Mouse (Mus musculus): ENCODE measurements around the gene Dmrt3.

Dmrt3 gene

GRCm38 (mm10) chr19:25622291-25623251 lies 12.5 kb downstream of the Dmrt3 start:
- peak in 1 of 2 experiments; percentile 12 for DNase-seq (ENCODE audit: low spot score in 2 of 2)

GRCm38 (mm10) chr19:25628490-25628889 lies 18.4 kb downstream of the Dmrt3 start:
- DNase-seq (ENCODE audit: low spot score in 2 of 2): peak in 1 of 2 experiments; percentile 38

- DNase-seq (ENCODE audit: low spot score in 2 of 2): no peak
Measured at GRCm38 (mm10) chr19:25635119-25635518, 25.0 kb downstream of the Dmrt3 start.

GRCm38 (mm10) chr19:25635622-25636244 lies 25.6 kb downstream of the Dmrt3 start:
- DNase-seq (ENCODE audit: low spot score in 2 of 2): peak; percentile 16 to 27

- DNase-seq (ENCODE audit: low spot score in 2 of 2): no peak
Measured at GRCm38 (mm10) chr19:25638766-25639361, 28.8 kb downstream of the Dmrt3 start.

DNA sequence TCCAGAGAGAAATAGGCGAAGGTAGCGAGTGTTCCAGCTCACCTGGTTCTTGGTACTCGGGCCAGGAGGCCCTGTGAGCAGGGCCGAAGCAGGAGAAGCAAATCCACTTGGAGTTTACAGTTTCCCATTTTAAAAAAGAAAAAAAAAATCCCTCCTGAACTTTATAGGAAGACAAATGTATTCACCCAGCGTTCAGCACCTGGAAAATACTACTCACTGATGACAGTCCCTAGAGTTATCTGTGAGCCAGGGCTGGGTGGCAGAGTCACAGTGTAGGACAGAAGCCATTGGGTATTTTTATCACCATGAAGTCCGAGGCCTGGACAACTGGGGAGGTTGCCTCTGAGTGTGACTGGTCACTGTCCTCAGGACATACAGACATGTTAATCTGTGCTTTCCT lies 31.7 kb downstream of the Dmrt3 start:
- DNase-seq (ENCODE audit: low spot score in 2 of 2): no peak

DNA sequence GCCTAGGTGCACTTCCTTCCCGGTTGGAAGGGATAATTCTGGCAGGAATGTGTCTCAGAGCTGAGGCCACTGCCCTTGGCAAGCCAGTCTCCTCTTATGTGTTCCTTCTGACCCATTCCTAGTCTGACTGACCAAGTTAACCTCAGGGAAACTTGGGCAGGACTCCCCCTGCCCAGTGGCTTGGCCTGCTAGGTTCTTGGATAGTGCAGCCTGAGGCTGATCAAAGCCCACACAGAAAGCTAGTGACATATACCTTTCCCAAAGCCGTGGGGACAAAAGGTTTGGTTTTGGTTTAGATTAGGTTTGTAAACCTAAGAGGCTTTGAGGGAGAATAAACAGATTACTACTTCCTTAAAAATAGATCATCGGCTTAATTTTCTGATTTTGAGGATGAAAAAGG lies 37.0 kb downstream of the Dmrt3 start:
- no peak for DNase-seq (ENCODE audit: low spot score in 2 of 2)

DNA sequence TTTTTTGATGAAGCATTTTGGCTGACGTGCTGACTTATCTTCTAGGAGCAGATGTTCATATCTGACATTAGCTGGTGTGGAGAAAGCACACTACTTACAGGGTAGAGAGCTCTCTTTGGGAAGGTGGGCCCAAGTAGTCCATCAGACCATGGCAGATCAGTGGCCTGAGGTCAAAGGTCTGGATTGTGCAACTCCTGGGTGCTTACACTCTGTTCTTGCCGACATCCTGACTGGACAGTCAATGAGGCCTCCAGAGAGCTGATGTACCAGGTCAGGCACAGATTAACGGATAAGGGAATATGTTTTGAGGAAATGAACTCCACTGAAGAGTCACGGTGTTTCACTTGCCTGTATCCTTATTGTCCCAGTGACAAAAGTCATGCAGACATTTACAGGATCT lies 38.6 kb downstream of the Dmrt3 start:
- no peak for DNase-seq (ENCODE audit: low spot score in 2 of 2)

DNA sequence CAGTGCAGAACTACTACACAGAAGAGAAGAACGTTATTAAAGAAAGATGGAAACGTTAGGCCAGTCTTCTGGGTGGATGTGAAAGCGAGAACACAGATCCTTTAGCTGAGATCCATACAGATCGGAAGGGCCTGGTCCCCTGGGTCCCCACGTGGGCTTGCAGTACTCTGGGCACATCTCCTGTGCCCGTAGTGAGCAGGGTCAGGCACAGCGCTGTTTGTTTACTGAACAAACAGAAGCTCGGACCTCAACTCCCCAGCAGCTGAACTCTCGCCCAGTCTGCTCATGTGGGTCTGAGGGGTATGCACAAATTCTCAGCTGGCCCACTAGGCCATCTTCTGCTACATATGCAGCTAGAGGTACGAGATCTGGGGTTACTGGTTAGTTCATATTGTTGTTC lies 40.4 kb downstream of the Dmrt3 start:
- DNase-seq (ENCODE audit: low spot score in 2 of 2): no peak

DNA sequence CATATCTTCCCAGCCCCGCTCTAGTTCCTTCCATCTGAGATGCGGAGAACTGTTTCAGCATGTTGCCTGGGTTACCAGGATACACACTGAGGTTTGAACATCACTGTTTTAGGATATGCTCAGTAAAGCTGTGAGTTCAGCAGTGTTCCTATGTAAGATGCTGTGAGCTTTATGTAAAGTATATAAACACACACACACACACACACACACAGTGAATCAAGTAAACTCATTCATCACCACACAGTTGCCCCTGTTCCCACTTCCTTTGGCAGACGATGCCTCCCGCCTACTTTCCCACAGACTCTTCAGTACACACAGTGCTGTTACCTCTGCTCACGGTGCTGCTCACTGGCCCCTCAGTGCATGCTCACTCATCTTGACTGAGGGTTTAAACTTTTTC lies 42.5 kb downstream of the Dmrt3 start:
- DNase-seq (ENCODE audit: low spot score in 2 of 2): peak in 1 of 2 experiments; percentile 4

DNA sequence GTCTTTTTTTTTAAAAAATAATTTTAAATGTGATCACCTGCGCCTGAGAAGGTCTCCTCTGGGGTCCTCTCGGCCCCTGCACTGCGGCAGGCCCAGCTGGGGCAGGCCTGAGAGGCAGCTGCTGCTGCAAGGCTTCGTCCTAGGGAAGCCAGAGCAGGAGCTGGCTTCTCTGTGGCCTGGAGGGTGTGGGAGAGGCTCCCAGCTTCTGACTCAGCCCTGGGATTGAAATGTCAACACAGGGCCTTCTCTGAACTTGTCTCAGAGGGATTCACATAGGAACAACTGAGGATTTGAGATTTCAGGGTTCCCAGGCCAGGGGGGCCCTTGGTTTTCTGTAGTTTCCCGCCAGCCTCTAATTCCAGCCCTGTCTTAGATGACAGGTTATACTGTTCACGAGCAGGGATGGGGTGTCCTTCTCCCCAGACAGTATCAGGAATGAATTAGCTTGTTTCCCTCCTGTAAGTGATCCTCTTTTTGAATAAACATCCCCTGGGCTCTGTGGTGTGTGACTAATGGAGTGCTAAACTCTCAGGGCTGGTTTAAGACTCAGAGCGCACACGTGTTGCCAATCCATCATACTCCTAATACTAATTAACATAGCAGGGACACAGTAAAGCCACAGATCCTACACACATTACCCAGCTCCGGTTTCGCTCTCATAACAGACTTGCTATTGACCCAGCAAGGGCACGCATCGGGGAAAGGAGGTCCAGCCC lies 44.1 kb downstream of the Dmrt3 start:
- DNase-seq (ENCODE audit: low spot score in 2 of 2): no peak

GRCm38 (mm10) chr19:25665486-25666339 lies 55.6 kb downstream of the Dmrt3 start:
- DNase-seq (ENCODE audit: low spot score in 2 of 2): no peak

GRCm38 (mm10) chr19:25667836-25668235 lies 57.7 kb downstream of the Dmrt3 start:
- no peak for DNase-seq (ENCODE audit: low spot score in 2 of 2)

DNA sequence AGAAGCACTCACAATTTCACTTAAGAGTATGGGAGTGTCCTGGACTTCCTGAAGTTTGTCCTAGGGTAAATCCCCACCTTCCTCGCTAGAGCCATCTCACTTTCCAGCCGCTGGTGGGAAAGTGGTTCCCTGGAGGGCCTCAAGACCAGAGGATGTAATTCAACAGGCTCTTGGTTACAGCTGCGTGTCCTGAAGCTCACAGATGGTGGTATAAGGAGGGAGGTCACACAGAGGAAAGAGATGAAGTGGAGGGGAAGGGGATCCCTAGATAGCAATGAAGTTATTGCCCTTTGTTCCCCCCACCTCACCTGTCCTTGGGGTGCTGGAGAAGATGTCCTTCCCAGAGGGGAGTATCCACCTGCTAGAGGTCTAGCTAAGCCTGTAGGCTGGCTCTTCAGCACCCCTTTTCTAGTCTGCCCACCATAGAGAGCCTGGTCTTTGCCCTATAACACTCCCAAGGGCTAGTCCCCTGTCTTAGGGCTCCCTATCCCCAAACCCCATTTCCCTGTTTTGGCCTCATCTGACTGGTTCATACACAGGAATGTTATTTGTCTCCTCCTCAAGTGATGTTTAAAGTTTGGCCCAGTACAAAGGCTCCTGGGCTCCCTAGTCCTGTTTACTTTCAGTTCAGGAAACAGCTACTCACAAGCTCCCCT lies 59.6 kb downstream of the Dmrt3 start:
- no peak for DNase-seq (ENCODE audit: low spot score in 2 of 2)

GRCm38 (mm10) chr19:25670571-25671285 lies 60.6 kb downstream of the Dmrt3 start:
- DNase-seq (ENCODE audit: low spot score in 2 of 2): no peak

- DNase-seq (ENCODE audit: low spot score in 2 of 2): no peak
Measured at GRCm38 (mm10) chr19:25671681-25672080, 61.6 kb downstream of the Dmrt3 start.

GRCm38 (mm10) chr19:25672101-25672950 lies 62.2 kb downstream of the Dmrt3 start, which contains the start of gene Dmrt2:
Dmrt2 (plus strand) TSS chr19:25672411.
- DNase-seq (ENCODE audit: low spot score in 2 of 2): peak; percentile 9 to 12

Measured in right cerebral cortex, postnatal 36 days (tissue).